Mouse (Mus musculus) layer of hippocampus, adult 11-12 months (tissue): ENCODE results near the gene Wasl.

Experiments
- DNase-seq: peaks from one replicate; pipeline ENCODE4 v3.0.0; 2022; ENCODE audit warnings: low spot score

Gene Wasl

GRCm38 (mm10) chr6:24604289-24604688, 60.5 kb downstream of the Wasl start:
- no peak for DNase-seq

- DNase-seq, result no peak
Observed at GRCm38 (mm10) chr6:24602993-24603392, 61.8 kb downstream of the Wasl start.

GRCm38 (mm10) chr6:24602351-24602750, 62.5 kb downstream of the Wasl start:
- no peak for DNase-seq

- DNase-seq, result no peak
Observed at GRCm38 (mm10) chr6:24601668-24602067, 63.1 kb downstream of the Wasl start.

- no peak for DNase-seq
Observed at GRCm38 (mm10) chr6:24600726-24601125, 64.1 kb downstream of the Wasl start.

- DNase-seq, result no peak
Observed at GRCm38 (mm10) chr6:24600134-24600533, 64.7 kb downstream of the Wasl start.

GRCm38 (mm10) chr6:24599639-24600038, 65.2 kb downstream of the Wasl start:
- no peak for DNase-seq

- DNase-seq, result no peak
Observed at GRCm38 (mm10) chr6:24599179-24599578, 65.6 kb downstream of the Wasl start.

- DNase-seq, result no peak
Observed at GRCm38 (mm10) chr6:24597500-24597899, 67.3 kb downstream of the Wasl start, which contains the start of gene Lmod2. TSS of gene Lmod2 (plus strand) at chr6:24597762.

- no peak for DNase-seq
Observed at GRCm38 (mm10) chr6:24591525-24592218, 73.1 kb downstream of the Wasl start.

GRCm38 (mm10) chr6:24590282-24590681, 74.5 kb downstream of the Wasl start:
- DNase-seq, result no peak

- DNase-seq, result peak; percentile 14
Observed at GRCm38 (mm10) chr6:24586885-24587284, 77.9 kb downstream of the Wasl start.

- DNase-seq, result no peak
Observed at GRCm38 (mm10) chr6:24585431-24586310, 79.1 kb downstream of the Wasl start.

- no peak for DNase-seq
Observed at GRCm38 (mm10) chr6:24583456-24583855, 81.4 kb downstream of the Wasl start.

GRCm38 (mm10) chr6:24573319-24573718, 91.5 kb downstream of the Wasl start:
- DNase-seq, result no peak

- DNase-seq, result no peak
Observed at GRCm38 (mm10) chr6:24572431-24572830, 92.4 kb downstream of the Wasl start.

GRCm38 (mm10) chr6:24571126-24571525, 93.7 kb downstream of the Wasl start:
- DNase-seq, result no peak

GRCm38 (mm10) chr6:24570278-24570677, 94.5 kb downstream of the Wasl start:
- DNase-seq, result no peak

- DNase-seq, result no peak
Observed at GRCm38 (mm10) chr6:24569711-24570110, 95.1 kb downstream of the Wasl start.

- no peak for DNase-seq
Observed at GRCm38 (mm10) chr6:24568963-24569362, 95.8 kb downstream of the Wasl start.

GRCm38 (mm10) chr6:24564886-24565285, 99.9 kb downstream of the Wasl start:
- no peak for DNase-seq

GRCm38 (mm10) chr6:24564081-24564480, 100.7 kb downstream of the Wasl start:
- peak; percentile 47 for DNase-seq
